Mouse (Mus musculus) Patski (cell line): Measurements from ENCODE around the gene Paqr6. TPM values are rescaled to one million over a fixed set of nuclear protein-coding genes. Genes with fewer than 3 reads are reported as not detected.
"Not testable (repeated sequence)": the region's sequence is repeated elsewhere in the genome, so short reads cannot be mapped to it uniquely, and the experiment has no call there.

Experiments used
- ATAC-seq: fragments of 100-300 bp; one replicate; pipeline ENCODE4 v1.8.0; 2021
- CTCF ChIA-PET: fragments of 350-600 bp; sonication (Branson Sonifier 250); formaldehyde crosslinking; loops from one replicate; lab custom pipeline; 2022; ENCODE audit warnings: inconsistent platforms; lab: Charles Lee
- POLR2A ChIA-PET: fragments of 350-600 bp; sonication (Branson Sonifier 250); formaldehyde crosslinking; loops from one replicate; lab custom pipeline; 2022; ENCODE audit warnings: antibody characterized with exemption, inconsistent platforms; lab: Charles Lee
- DNase-seq: peaks from one replicate; pipeline ENCODE4 v3.0.0-alpha.2; 2011; ENCODE audit warnings: low read depth, low spot score
- H3K27me3 ChIP-seq: fragments of 371-371 bp; one replicate; pipeline ENCODE4 v1.5.1; 2021
- CTCF ChIP-seq: fragments of 100-300 bp; IDR thresholded peaks from one replicate; pipeline ENCODE4 v1.5.1; 2021
- in situ Hi-C: fragments of 300-500 bp; cut with MboI; formaldehyde crosslinking; loops from 3 replicates; pipeline ENCODE4 v1.11.1; 2018; ENCODE audit warnings: low pct_unique_long_range_greater_than_20kb, mixed read lengths
- polyA plus RNA-seq: library from polyadenylated mRNA; unstranded; gene quantifications from one replicate; pipeline ENCODE4 v1.2.3, GENCODE M21; 2021

Gene Paqr6
- polyA plus RNA-seq, 1 experiment from 2014 or later: 0.04 TPM

- H3K27me3 ChIP-seq: no peaks in the 10 kb centered on the region
- CTCF ChIA-PET: interaction anchor here (1.0 kb wide), 1 partner anchor 10 kb away, joined by 3 read pairs; no protein-coding TSS in a partner anchor
- TF ChIP-seq CTCF: no peak
- no peak for ATAC-seq
- POLR2A ChIA-PET: interaction anchor here (0.6 to 0.9 kb wide), 4 partner anchors 10 to 41 kb away, joined by 3 read pairs; no protein-coding TSS in a partner anchor
- in situ Hi-C loops: no loop called here
- no peak for DNase-seq
Measured at GRCm38 (mm10) chr3:88361612-88362313, 2.6 kb upstream of the Paqr6 start.

- H3K27me3 ChIP-seq: no peaks in the 10 kb centered on the region
- ChIA-PET POLR2A (no interaction called here), CTCF (interaction anchor here (1.6 kb wide), 1 partner anchor 10 kb away, joined by 5 read pairs; no protein-coding TSS in a partner anchor)
- ATAC-seq (no peak), DNase-seq (no peak)
- no peak for TF ChIP-seq CTCF
- in situ Hi-C loops: no loop called here
Measured at GRCm38 (mm10) chr3:88363700-88364099, 684 bp upstream of the Paqr6 start.

GRCm38 (mm10) chr3:88365705-88366361 lies 1.4 kb downstream of the Paqr6 start:
- ATAC-seq (no peak), DNase-seq (no peak)
- ChIA-PET POLR2A (interaction anchor here (0.6 kb wide), 1 partner anchor 48 kb away, joined by 4 read pairs; no protein-coding TSS in a partner anchor), CTCF (no interaction called here)
- no peak for TF ChIP-seq CTCF
- no peaks in the 10 kb centered on the region for H3K27me3 ChIP-seq
- in situ Hi-C loops: no loop called here

- in situ Hi-C loops: not testable (repeated sequence)
Measured at GRCm38 (mm10) chr3:88366830-88367428, 2.5 kb downstream of the Paqr6 start.

GRCm38 (mm10) chr3:88367517-88367916 lies 3.1 kb downstream of the Paqr6 start:
- CTCF ChIA-PET, POLR2A ChIA-PET, DNase-seq, ATAC-seq, in situ Hi-C loops, H3K27me3 ChIP-seq: not testable (repeated sequence)

More at GRCm38 (mm10) chr3:88366830-88367428, 2.5 kb downstream of the Paqr6 start:
- peak; percentile 20 for ATAC-seq
- CTCF ChIA-PET, H3K27me3 ChIP-seq, POLR2A ChIA-PET, DNase-seq: not testable (repeated sequence)

GRCm38 (mm10) chr3:88368511-88368910 lies 4.1 kb downstream of the Paqr6 start:
- CTCF ChIA-PET, ATAC-seq, H3K27me3 ChIP-seq, POLR2A ChIA-PET, in situ Hi-C loops, DNase-seq: not testable (repeated sequence)

- POLR2A ChIA-PET, CTCF ChIA-PET, DNase-seq, H3K27me3 ChIP-seq, in situ Hi-C loops, ATAC-seq: not testable (repeated sequence)
Measured at GRCm38 (mm10) chr3:88372643-88373042, 8.3 kb downstream of the Paqr6 start, which contains the start of gene Bglap3. Bglap3 (minus strand) TSS chr3:88372743.

GRCm38 (mm10) chr3:88375750-88376626 lies 11.6 kb downstream of the Paqr6 start:
- in situ Hi-C loops, DNase-seq, POLR2A ChIA-PET, H3K27me3 ChIP-seq, CTCF ChIA-PET, ATAC-seq: not testable (repeated sequence)

GRCm38 (mm10) chr3:88376644-88377043 lies 12.3 kb downstream of the Paqr6 start:
- in situ Hi-C loops, DNase-seq, H3K27me3 ChIP-seq, CTCF ChIA-PET, ATAC-seq, POLR2A ChIA-PET: not testable (repeated sequence)

- H3K27me3 ChIP-seq, in situ Hi-C loops, POLR2A ChIA-PET, DNase-seq, ATAC-seq, CTCF ChIA-PET: not testable (repeated sequence)
Measured at GRCm38 (mm10) chr3:88378599-88378998, 14.2 kb downstream of the Paqr6 start, which contains the start of gene Bglap2. Bglap2 (minus strand) TSS chr3:88378699.

- CTCF ChIA-PET, POLR2A ChIA-PET: not testable (repeated sequence)
Measured at GRCm38 (mm10) chr3:88381389-88382315, 17.3 kb downstream of the Paqr6 start.

GRCm38 (mm10) chr3:88382383-88382782 lies 18.0 kb downstream of the Paqr6 start:
- DNase-seq, in situ Hi-C loops, CTCF ChIA-PET, POLR2A ChIA-PET, H3K27me3 ChIP-seq, ATAC-seq: not testable (repeated sequence)

More at GRCm38 (mm10) chr3:88381389-88382315, 17.3 kb downstream of the Paqr6 start:
- DNase-seq, in situ Hi-C loops, ATAC-seq, H3K27me3 ChIP-seq: not testable (repeated sequence)
